Mouse (Mus musculus) CD4-positive naive resting alpha-beta T cell, adult 76 days (primary cell): Measurements from ENCODE around the gene Tgfbrap1. TPM values are rescaled to one million over a fixed set of nuclear protein-coding genes. Genes with fewer than 3 reads are reported as not detected.

ENCODE experiments used
- total RNA-seq: library from RNA; stranded (reverse); gene quantifications from one replicate; pipeline ENCODE4 v1.2.4, GENCODE M21; 2023

Gene Tgfbrap1
- 27.5 TPM for total RNA-seq

DNA sequence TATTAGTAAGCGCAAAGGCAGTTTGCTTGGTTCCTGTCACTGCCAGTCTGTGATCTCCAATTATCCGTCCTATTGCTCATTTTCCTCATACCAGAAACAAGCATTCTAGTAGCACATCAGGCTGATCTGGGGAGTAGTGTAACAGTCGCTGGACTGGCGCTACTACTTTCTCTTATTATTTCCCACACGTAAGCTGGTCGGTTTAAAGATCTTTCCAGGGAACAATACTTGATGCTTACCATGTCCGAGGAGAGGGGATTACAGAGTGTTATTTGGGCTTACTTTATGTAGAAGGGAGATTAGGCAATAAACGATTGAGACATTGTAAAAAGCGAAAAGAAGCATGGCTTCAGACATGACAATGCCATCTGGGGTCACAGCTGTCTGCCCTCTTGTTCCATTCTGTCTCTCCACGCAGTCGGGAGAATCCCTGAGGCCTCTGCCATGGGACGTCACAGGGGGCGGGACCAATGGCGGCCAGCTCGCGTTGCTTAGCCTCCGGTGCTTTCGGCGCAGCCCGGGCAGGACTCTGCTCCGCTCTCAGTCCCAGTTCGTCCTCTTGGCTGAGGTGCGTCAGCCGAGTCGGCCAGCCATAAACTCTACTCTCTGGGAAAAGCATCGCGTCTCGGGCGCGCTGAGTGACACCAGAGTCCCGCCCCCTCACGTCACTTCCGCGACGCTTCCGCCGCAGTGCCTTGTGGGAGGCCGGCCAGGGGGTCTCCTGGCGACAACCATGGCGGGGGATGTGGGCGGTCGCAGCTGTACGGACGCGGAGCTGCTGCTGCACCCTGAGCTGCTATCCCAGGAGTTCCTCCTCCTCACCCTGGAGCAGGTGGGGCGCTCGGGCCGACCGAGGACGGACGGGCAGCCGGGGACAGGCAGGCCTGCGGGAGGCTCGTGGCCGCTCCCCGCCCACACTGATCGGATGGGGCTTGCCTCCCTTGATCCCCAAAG, at the start of gene Tgfbrap1, which contains the start of gene AI597479:
Gene Tgfbrap1, minus strand, starts transcription at position 607 of the 954 bp plus-strand sequence.
Gene AI597479, plus strand, starts transcription at position 680 of the 954 bp plus-strand sequence.

Other genes with a start within 250 kb of the Tgfbrap1 start
- gene Mrps9, start 247.4 kb downstream of the Tgfbrap1 start, total RNA-seq, result 53.6 TPM
- not detected for gene Gpr45, start 145.8 kb downstream of the Tgfbrap1 start, total RNA-seq
- gene AI597479, start 73 bp upstream of the Tgfbrap1 start, total RNA-seq, result 7.1 TPM
- gene Fhl2, start 98.3 kb upstream of the Tgfbrap1 start, total RNA-seq, result 1.7 TPM